Mouse (Mus musculus) cortical plate, adult 2 months (tissue): Measurements from ENCODE around the gene Slc38a10.

Source experiments
- CTCF ChIP-seq: fragments of 200-500 bp; IDR thresholded peaks from 2 replicates; pipeline ENCODE4 v1.5.1; 2011; ENCODE audit warnings: mild to moderate bottlenecking, control low read depth, low read length; ENCODE audit not compliant: insufficient read depth; ENCODE audit errors: extremely low read depth
- POLR2A ChIP-seq: fragments of 200-500 bp; IDR thresholded peaks from 2 replicates; pipeline ENCODE4 v1.6.1; 2011; ENCODE audit warnings: mild to moderate bottlenecking, low read length, control low read depth; ENCODE audit not compliant: insufficient read depth; ENCODE audit errors: extremely low read depth

GRCm38 (mm10) chr11:120090661-120091060 lies 60.5 kb downstream of the Slc38a10 start:
- TF ChIP-seq POLR2A (no peak), CTCF (no peak)
